Comparison of ENCODE assay signal across 8 mouse cellular contexts in genomic region chr1:64305427-64306213, GRCm38 (mm10).
DNase-seq lines count a peak whose midpoint lies in the region; ATAC-seq and TF ChIP-seq lines count a peak whose summit lies in the region.

No protein-coding gene starts in this region.

- TF ChIP-seq EP300 in heart, adult 2 months (IDR thresholded peaks at IDR 0.05; ENCODE audit: insufficient read depth, low read depth, low read length): peak; percentile 74

- no peak for ATAC-seq in limb, embryonic 12.5 days (ENCODE audit: insufficient number of reproducible peaks, insufficient read depth, low FRiP score, low TSS enrichment, low read depth)
- peak; percentile 58; the same call in 1 of the 2 replicates for ATAC-seq in midbrain, embryonic 15.5 days (replicated peaks)
- no peak for ATAC-seq in monocyte, adult 5-6 weeks (replicated peaks; ENCODE audit: insufficient number of reproducible peaks, low FRiP score, low TSS enrichment, poor library complexity, severe bottlenecking)

- H3K4me1 ChIP-seq in heart, adult 2 months (ENCODE audit: control insufficient read depth, insufficient read depth, low read length): peaks cover 24% of the 10 kb centered on the region
- H3K4me1 ChIP-seq in limb, embryonic 12.5 days (replicated peaks): no peaks in the 10 kb centered on the region; the same call in 1 of the 2 replicates
- H3K4me1 ChIP-seq in midbrain, embryonic 15.5 days: peaks cover 14% of the 10 kb centered on the region

- H3K9me3 ChIP-seq in limb, embryonic 12.5 days: no peaks in the 10 kb centered on the region
- H3K9me3 ChIP-seq in midbrain, embryonic 15.5 days: no peaks in the 10 kb centered on the region

- DNase-seq in 3T3-L1 (ENCODE audit: low read depth, low spot score): peak; percentile 98
- DNase-seq in adrenal gland, adult 18-20 months (ENCODE audit: low spot score in 2 of 2): peak; percentile 41 to 58
- DNase-seq in embryo, embryonic 9.5 days (ENCODE audit: extremely low spot score): peak; percentile 33
- DNase-seq in heart, adult 2 months: peak; percentile 81 to 86
- peak; percentile 77 for DNase-seq in kidney, adult 11 months

- peak; percentile 55; the same call in 1 of the 2 replicates for TF ChIP-seq POLR2A in heart, adult 2 months (IDR thresholded peaks at IDR 0.05; ENCODE audit: insufficient read depth, low read depth, low read length)

- no peak overlapping the region for H3K4me3 ChIP-seq in heart, adult 2 months
- no peak overlapping the region for H3K4me3 ChIP-seq in limb, embryonic 12.5 days (replicated peaks)
- H3K4me3 ChIP-seq in midbrain, embryonic 15.5 days: no peak overlapping the region

- H3K36me3 ChIP-seq in heart, adult 2 months (ENCODE audit: control insufficient read depth, insufficient read depth, low read length): peaks cover 18% of the 10 kb centered on the region
- no peaks in the 10 kb centered on the region for H3K36me3 ChIP-seq in limb, embryonic 12.5 days
- no peaks in the 10 kb centered on the region for H3K36me3 ChIP-seq in midbrain, embryonic 15.5 days (replicated peaks)

- intact Hi-C loops in heart, adult 2 months (cut with DNase I): loop anchor here (1.0 to 10.0 kb wide), 5 partner anchors 19 to 264 kb away; partner anchors contain the start of gene Creb1

- H3K27me3 ChIP-seq in heart, adult 2 months (ENCODE audit: control insufficient read depth, insufficient read depth, low read length): no peaks in the 10 kb centered on the region
- H3K27me3 ChIP-seq in limb, embryonic 12.5 days: no peaks in the 10 kb centered on the region
- no peaks in the 10 kb centered on the region for H3K27me3 ChIP-seq in midbrain, embryonic 15.5 days (replicated peaks)

- no peak overlapping the region for H3K4me2 ChIP-seq in limb, embryonic 12.5 days
- no peak overlapping the region for H3K4me2 ChIP-seq in midbrain, embryonic 15.5 days

- H3K79me2 ChIP-seq in heart, adult 2 months (replicated peaks; ENCODE audit: control insufficient read depth, insufficient read depth, low read length): no peaks in the 10 kb centered on the region

- TF ChIP-seq CTCF in heart, adult 2 months (IDR thresholded peaks at IDR 0.05): peak; percentile 53

- peak overlapping the region; percentile 95 for H3K27ac ChIP-seq in heart, adult 2 months
- peak overlapping the region; percentile 41; the same call in 1 of the 2 replicates for H3K27ac ChIP-seq in limb, embryonic 12.5 days
- H3K27ac ChIP-seq in midbrain, embryonic 15.5 days: peak overlapping the region; percentile 30

- H3K9ac ChIP-seq in heart, adult 2 months (ENCODE audit: low read depth, low read length): peak overlapping the region; percentile 45; the same call in 1 of the 2 replicates
- H3K9ac ChIP-seq in limb, embryonic 12.5 days (replicated peaks): no peak overlapping the region
- no peak overlapping the region for H3K9ac ChIP-seq in midbrain, embryonic 15.5 days

- WGBS in heart, adult 2 months: 14% methylated on average over 13 of the region's 13 CpGs
- 53% methylated on average over 13 of the region's 13 CpGs for WGBS in limb, embryonic 12.5 days
- 34% methylated on average over 13 of the region's 13 CpGs for WGBS in midbrain, embryonic 15.5 days

Comparison
In these comparisons a context has a peak if more than half of its experiments do, and no peak if none do; other contexts are left out.
1. DNase-seq: peak in every context shown above with its lines; median percentile 98 in 3T3-L1; 84 in heart, adult 2 months; 77 in kidney, adult 11 months; 50 in adrenal gland, adult 18-20 months; 33 in embryo, embryonic 9.5 days.
2. H3K27ac ChIP-seq: peak in every context shown above with its lines; median percentile 95 in heart, adult 2 months; 41 in limb, embryonic 12.5 days; 30 in midbrain, embryonic 15.5 days.